13 mouse cellular contexts compared by ENCODE assay signal in the genomic region with DNA sequence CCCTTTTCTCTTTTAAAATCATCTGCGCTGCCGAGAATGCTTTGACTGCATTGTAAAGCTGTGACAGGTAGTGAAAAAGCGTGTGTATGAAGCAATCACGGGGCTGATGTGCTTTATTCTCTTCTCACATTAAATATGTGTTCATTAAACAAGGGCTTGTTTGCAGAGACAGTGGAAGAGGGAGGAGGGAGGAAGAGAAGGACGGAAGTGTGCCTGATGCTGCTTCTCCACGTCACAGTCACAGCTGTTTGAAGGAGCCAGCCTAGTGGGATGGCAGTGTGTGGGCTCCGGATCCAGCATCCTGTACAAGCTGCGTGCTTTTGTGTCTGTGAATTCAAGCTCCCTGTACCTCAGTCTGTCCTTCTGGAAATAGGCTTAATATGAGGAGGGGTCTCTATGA.
DNase-seq lines count a peak whose midpoint lies in the region; ATAC-seq and TF ChIP-seq lines count a peak whose summit lies in the region.
"Had no signal": no experiment of that assay in that cellular context is flagged by ENCODE, and none has a peak within 500 bp of the region (broad histone marks: within the 10 kb centered on the region; RNA-seq: fewer than 3 reads in every experiment).

No protein-coding gene starts in this region.

- dilution Hi-C loops in CH12.LX (cut with MboI; ENCODE audit: extremely low pct_ligation_motif_present, extremely low pct_unique_long_range_greater_than_20kb, low sequenced_read_pairs), result no loop called here

- ATAC-seq in hindbrain, postnatal 0 days, result peak; percentile 46; the same call in 1 of the 2 replicates
- peak; percentile 24; the same call in 1 of the 2 replicates for ATAC-seq in midbrain, embryonic 13.5 days
- ATAC-seq: lung, postnatal 0 days had no signal

- H3K4me3 ChIP-seq in CH12.LX (replicated peaks in 1 of 3; ENCODE audit: low read depth in 2 of 3, low read length in 2 of 3, poor library complexity in 1 of 3), result no peak overlapping the region
- no peak overlapping the region for H3K4me3 ChIP-seq in hindbrain, postnatal 0 days (ENCODE audit: low read length)
- no peak overlapping the region for H3K4me3 ChIP-seq in midbrain, embryonic 13.5 days (replicated peaks)
- H3K4me3 ChIP-seq: embryonic facial prominence, embryonic 13.5 days; limb, embryonic 13.5 days; neural tube, embryonic 13.5 days had no signal

- no peaks in the 10 kb centered on the region for H3K4me1 ChIP-seq in CH12.LX (ENCODE audit: control insufficient read depth in 1 of 2, insufficient read depth in 2 of 2)
- H3K4me1 ChIP-seq in hindbrain, postnatal 0 days (ENCODE audit: insufficient read depth, low read length), result no peaks in the 10 kb centered on the region
- H3K4me1 ChIP-seq in midbrain, embryonic 13.5 days (replicated peaks), result peaks cover 29% of the 10 kb centered on the region

- in situ Hi-C loops in CH12.LX (cut with MboI; ENCODE audit: low pct_ligation_motif_present, low pct_unique_long_range_greater_than_20kb, low sequenced_read_pairs), result no loop called here

- no peaks in the 10 kb centered on the region for H3K9me3 ChIP-seq in CH12.LX (replicated peaks; ENCODE audit: low read length)
- no peaks in the 10 kb centered on the region for H3K9me3 ChIP-seq in hindbrain, postnatal 0 days (ENCODE audit: low read length)
- H3K9me3 ChIP-seq in midbrain, embryonic 13.5 days, result no peaks in the 10 kb centered on the region
- H3K9me3 ChIP-seq: embryonic facial prominence, embryonic 13.5 days; limb, embryonic 13.5 days; neural tube, embryonic 13.5 days had no signal

- TF ChIP-seq CTCF in CH12.LX (conservative IDR thresholded peaks at IDR 0.05 in 1 of 2, IDR thresholded peaks at IDR 0.05 in 1 of 2; ENCODE audit: low read depth in 2 of 2, low read length in 2 of 2), result no peak
- TF ChIP-seq CTCF in brain, embryonic 14.5 days (IDR thresholded peaks at IDR 0.05; ENCODE audit: borderline replicate concordance, extremely low read depth, insufficient read depth, insufficient read length), result no peak
- no peak for TF ChIP-seq CTCF in hindbrain, postnatal 0 days (IDR thresholded peaks at IDR 0.05; ENCODE audit: low read depth)

- H3K79me2 ChIP-seq in CH12.LX (replicated peaks; ENCODE audit: control insufficient read depth, extremely low read depth, insufficient read depth, poor library complexity, severe bottlenecking), result no peaks in the 10 kb centered on the region

- no peak for DNase-seq in CH12.LX (ENCODE audit: extremely low read depth)
- peak; percentile 76 for DNase-seq in brain, embryonic 14.5 days (ENCODE audit: low read depth)
- peak; percentile 31 for DNase-seq in hindbrain, postnatal 0 days (ENCODE audit: low spot score)
- no peak for DNase-seq in gastrocnemius, postnatal 14 days
- no peak for DNase-seq in adrenal gland, adult 18-20 months (ENCODE audit: low spot score in 2 of 2)
- no peak for DNase-seq in kidney, postnatal 10 days
- DNase-seq: cerebellum, adult 2 months; thymus, postnatal 25 days had no signal

- no peaks in the 10 kb centered on the region for H3K27me3 ChIP-seq in CH12.LX (replicated peaks)
- H3K27me3 ChIP-seq in hindbrain, postnatal 0 days (ENCODE audit: insufficient read depth, low read length), result no peaks in the 10 kb centered on the region
- no peaks in the 10 kb centered on the region for H3K27me3 ChIP-seq in midbrain, embryonic 13.5 days
- H3K27me3 ChIP-seq: embryonic facial prominence, embryonic 13.5 days; limb, embryonic 13.5 days; neural tube, embryonic 13.5 days had no signal

- WGBS in hindbrain, postnatal 0 days, result 31% methylated on average over 8 of the region's 8 CpGs
- 29% methylated on average over 8 of the region's 8 CpGs for WGBS in midbrain, embryonic 13.5 days

- H3K27ac ChIP-seq in CH12.LX (ENCODE audit: insufficient read depth, low read depth), result no peak overlapping the region
- H3K27ac ChIP-seq in hindbrain, postnatal 0 days, result no peak overlapping the region
- 0 out of 2 replicates have a peak overlapping the region, but pooled peaks have one; percentile 32 for H3K27ac ChIP-seq in midbrain, embryonic 13.5 days
- H3K27ac ChIP-seq: embryonic facial prominence, embryonic 13.5 days; limb, embryonic 13.5 days; neural tube, embryonic 13.5 days had no signal

- H3K4me2 ChIP-seq in CH12.LX (ENCODE audit: insufficient read depth, low read depth, poor library complexity, severe bottlenecking), result peak overlapping the region; percentile 1; the same call in 1 of the 2 replicates
- 0 out of 2 replicates have a peak overlapping the region, but pooled peaks have one; percentile 5 for H3K4me2 ChIP-seq in hindbrain, postnatal 0 days (ENCODE audit: low read depth, low read length)
- no peak overlapping the region; the same call in 1 of the 2 replicates for H3K4me2 ChIP-seq in midbrain, embryonic 13.5 days (replicated peaks)
- H3K4me2 ChIP-seq: embryonic facial prominence, embryonic 13.5 days; limb, embryonic 13.5 days; neural tube, embryonic 13.5 days had no signal

- TF ChIP-seq POLR2A in CH12.LX (IDR thresholded peaks at IDR 0.05; ENCODE audit: low read depth, low read length), result no peak
- no peak for TF ChIP-seq POLR2A in brain, embryonic 14.5 days (IDR thresholded peaks at IDR 0.05; ENCODE audit: borderline replicate concordance, extremely low read depth, insufficient read depth, insufficient read length, poor library complexity, severe bottlenecking)

- TF ChIP-seq EP300 in CH12.LX (IDR thresholded peaks at IDR 0.05; ENCODE audit: low read length), result no peak

- TF ChIP-seq RAD21 in CH12.LX (IDR thresholded peaks at IDR 0.05; ENCODE audit: low read depth, low read length), result no peak

- no peak overlapping the region for H3K9ac ChIP-seq in CH12.LX (ENCODE audit: insufficient read depth, low read depth)
- H3K9ac ChIP-seq in hindbrain, postnatal 0 days (replicated peaks; ENCODE audit: low read length), result 0 out of 2 replicates have a peak overlapping the region, but pooled peaks have one; percentile 18
- H3K9ac ChIP-seq in midbrain, embryonic 13.5 days (replicated peaks), result peak overlapping the region; percentile 37; the same call in 1 of the 2 replicates
- H3K9ac ChIP-seq: embryonic facial prominence, embryonic 13.5 days; limb, embryonic 13.5 days; neural tube, embryonic 13.5 days had no signal

- H3K36me3 ChIP-seq in CH12.LX (replicated peaks in 1 of 2; ENCODE audit: control insufficient read depth in 1 of 2, insufficient read depth in 1 of 2, low read length in 1 of 2), result no peaks in the 10 kb centered on the region
- H3K36me3 ChIP-seq in hindbrain, postnatal 0 days (ENCODE audit: insufficient read depth, low read length), result no peaks in the 10 kb centered on the region
- H3K36me3 ChIP-seq in midbrain, embryonic 13.5 days, result no peaks in the 10 kb centered on the region
- H3K36me3 ChIP-seq: embryonic facial prominence, embryonic 13.5 days; limb, embryonic 13.5 days; neural tube, embryonic 13.5 days had no signal

- intact Hi-C loops in gastrocnemius, postnatal 14 days (cut with DNase I; ENCODE audit: low total_unique reads), result no loop called here

TF ChIP-seq in CH12.LX, 34 proteins besides CTCF, POLR2A, EP300 and RAD21:
- TF ChIP-seq TCF12 (IDR thresholded peaks at IDR 0.05; ENCODE audit: low read depth, low read length) (no peak), MEF2A (IDR thresholded peaks at IDR 0.05; ENCODE audit: borderline replicate concordance, low read depth, low read length) (no peak), NRF1 (IDR thresholded peaks at IDR 0.05; ENCODE audit: low read depth, low read length) (no peak), ZC3H11A (IDR thresholded peaks at IDR 0.05; ENCODE audit: low read depth, low read length) (no peak), MAX (IDR thresholded peaks at IDR 0.05; ENCODE audit: low read length) (no peak), UBTF (IDR thresholded peaks at IDR 0.05; ENCODE audit: low read depth, low read length) (no peak), ZNF384 (IDR thresholded peaks at IDR 0.05; ENCODE audit: low read depth, low read length) (no peak), CHD1 (IDR thresholded peaks at IDR 0.05; ENCODE audit: low read depth, low read length) (no peak), MXI1 (IDR thresholded peaks at IDR 0.05; ENCODE audit: low read depth, low read length) (no peak), SMC3 (IDR thresholded peaks at IDR 0.05; ENCODE audit: low read depth, low read length) (no peak), ZKSCAN1 (IDR thresholded peaks at IDR 0.05; ENCODE audit: borderline replicate concordance, low read depth, low read length) (no peak), KAT2A (IDR thresholded peaks at IDR 0.05; ENCODE audit: insufficient replicate concordance, low read length) (no peak), IRF4 (IDR thresholded peaks at IDR 0.05; ENCODE audit: low read depth, low read length) (no peak), ELF1 (IDR thresholded peaks at IDR 0.05; ENCODE audit: low read depth, low read length) (no peak), RCOR1 (conservative IDR thresholded peaks at IDR 0.05; ENCODE audit: low read depth, low read length) (no peak)

Comparison
In these comparisons a context has a peak if more than half of its experiments do, and no peak if none do; other contexts are left out.
1. DNase-seq: peak in brain, embryonic 14.5 days (single experiment) and hindbrain, postnatal 0 days (single experiment); none in CH12.LX (single experiment), gastrocnemius, postnatal 14 days (single experiment), adrenal gland, adult 18-20 months (0 of 2) and kidney, postnatal 10 days (single experiment).